ENCODE assay signal across 15 mouse cellular contexts in genomic region chr6:47837630-47838029, GRCm38 (mm10). TPM values are rescaled to one million over a fixed set of nuclear protein-coding genes. Genes with fewer than 3 reads are reported as not detected.
A peak's percentile ranks its signal among the peaks of the same experiment; 100 is the strongest.
DNase-seq lines count a peak whose midpoint lies in the region; ATAC-seq and TF ChIP-seq lines count a peak whose summit lies in the region.
"Had no signal": no experiment of that assay in that cellular context is flagged by ENCODE, and none has a peak within 500 bp of the region (broad histone marks: within the 10 kb centered on the region; RNA-seq: fewer than 3 reads in every experiment).

No protein-coding gene starts in this region.

- H3K36me3 ChIP-seq in liver, adult 2 months (ENCODE audit: control insufficient read depth, insufficient read depth, low read length) = peaks cover 8% of the 10 kb centered on the region
- H3K36me3 ChIP-seq in liver, embryonic 11.5 days (ENCODE audit: control insufficient read depth, insufficient read depth, low read length) = 0 out of 2 replicates have a peak, but pooled peaks cover 2% of the 10 kb centered on the region
- no peaks in the 10 kb centered on the region for H3K36me3 ChIP-seq in liver, embryonic 14.5 days (replicated peaks; ENCODE audit: control insufficient read depth, insufficient read depth, low read depth)
- H3K36me3 ChIP-seq in midbrain, embryonic 14.5 days (ENCODE audit: control insufficient read depth, insufficient read depth, low read length) = peaks cover 17% of the 10 kb centered on the region
- H3K36me3 ChIP-seq: heart, embryonic 10.5 days had no signal

- peak; percentile 26 for DNase-seq in liver, adult 2 months (ENCODE audit: extremely low read depth, low read depth, low spot score)
- no peak for DNase-seq in liver
- DNase-seq in liver, embryonic 11.5 days (ENCODE audit: low spot score) = no peak
- DNase-seq in liver, embryonic 14.5 days (ENCODE audit: low read depth in 3 of 3, low spot score in 3 of 3) = no peak
- no peak for DNase-seq in right cerebral cortex, postnatal 10 days (ENCODE audit: low spot score in 2 of 2)
- no peak for DNase-seq in midbrain, embryonic 14.5 days
- DNase-seq: adrenal gland, postnatal 10 days; cerebellum, adult 11 months; cerebellum, adult 8-10 months; cerebellum, postnatal 14 days; heart, adult 18-20 months had no signal

- no peak for TF ChIP-seq EP300 in liver, embryonic 14.5 days (IDR thresholded peaks at IDR 0.05; ENCODE audit: low read depth)

- H3K4me3 ChIP-seq in liver, adult 2 months (ENCODE audit: insufficient read depth, low read depth, low read length) = no peak overlapping the region
- H3K4me3 ChIP-seq in liver, embryonic 11.5 days (ENCODE audit: low read depth, low read length) = peak overlapping the region; percentile 3; the same call in 1 of the 2 replicates
- H3K4me3 ChIP-seq in liver, embryonic 14.5 days (ENCODE audit: insufficient read depth in 1 of 2, low read depth in 2 of 2, low read length in 2 of 2) = no peak overlapping the region
- no peak overlapping the region for H3K4me3 ChIP-seq in midbrain, embryonic 14.5 days (replicated peaks; ENCODE audit: low read depth, low read length)
- H3K4me3 ChIP-seq: embryonic facial prominence, embryonic 12.5 days; forebrain, embryonic 15.5 days; heart, embryonic 10.5 days; hindbrain, embryonic 10.5 days had no signal

- peak overlapping the region; percentile 31 for H3K4me2 ChIP-seq in liver, embryonic 11.5 days
- peak overlapping the region; percentile 11; the same call in 1 of the 2 replicates for H3K4me2 ChIP-seq in liver, embryonic 14.5 days (ENCODE audit: low read depth)
- no peak overlapping the region; the same call in 1 of the 2 replicates for H3K4me2 ChIP-seq in midbrain, embryonic 14.5 days (ENCODE audit: low read length)
- H3K4me2 ChIP-seq: embryonic facial prominence, embryonic 12.5 days; forebrain, embryonic 15.5 days had no signal

- no peak for TF ChIP-seq POLR2A in liver, adult 2 months (IDR thresholded peaks at IDR 0.05; ENCODE audit: extremely low read depth, insufficient read depth, low read length)

- no peak overlapping the region for H3K27ac ChIP-seq in liver, adult 2 months (replicated peaks; ENCODE audit: insufficient read depth, low read depth, low read length)
- H3K27ac ChIP-seq in liver, embryonic 11.5 days (ENCODE audit: low read depth, low read length) = no peak overlapping the region
- H3K27ac ChIP-seq in liver, embryonic 14.5 days = no peak overlapping the region
- no peak overlapping the region for H3K27ac ChIP-seq in midbrain, embryonic 14.5 days (replicated peaks; ENCODE audit: low read depth, low read length)
- H3K27ac ChIP-seq: embryonic facial prominence, embryonic 12.5 days; forebrain, embryonic 15.5 days; heart, embryonic 10.5 days; hindbrain, embryonic 10.5 days had no signal

- peaks cover 14% of the 10 kb centered on the region for H3K79me2 ChIP-seq in liver, adult 2 months (ENCODE audit: control insufficient read depth, insufficient read depth, low read length)

- no peak for ATAC-seq in liver, embryonic 11.5 days (replicated peaks; ENCODE audit: low FRiP score)
- ATAC-seq in liver, embryonic 14.5 days (ENCODE audit: insufficient read depth) = no peak
- no peak for ATAC-seq in midbrain, embryonic 14.5 days (ENCODE audit: low FRiP score, low TSS enrichment)
- ATAC-seq: forebrain, embryonic 15.5 days had no signal

- no peak for TF ChIP-seq CTCF in liver, adult 2 months (IDR thresholded peaks at IDR 0.05; ENCODE audit: low read depth, low read length)
- no peak for TF ChIP-seq CTCF in liver, embryonic 14.5 days (IDR thresholded peaks at IDR 0.05; ENCODE audit: low read depth)

- peaks cover 3% of the 10 kb centered on the region; the same call in 1 of the 2 replicates for H3K4me1 ChIP-seq in liver, adult 2 months (ENCODE audit: control insufficient read depth, insufficient read depth, low read length)
- H3K4me1 ChIP-seq in liver, embryonic 11.5 days (replicated peaks; ENCODE audit: control insufficient read depth, insufficient read depth, low read length) = peaks cover 19% of the 10 kb centered on the region
- H3K4me1 ChIP-seq in liver, embryonic 14.5 days (replicated peaks; ENCODE audit: control insufficient read depth in 2 of 2, insufficient read depth in 2 of 2, low read length in 1 of 2) = peaks cover 17 to 18% of the 10 kb centered on the region in 2 experiments
- peaks cover 14% of the 10 kb centered on the region; the same call in 1 of the 2 replicates for H3K4me1 ChIP-seq in midbrain, embryonic 14.5 days (ENCODE audit: control insufficient read depth, insufficient read depth, low read length)

- no peak overlapping the region for H3K9ac ChIP-seq in liver, adult 2 months (ENCODE audit: low read depth, low read length)
- H3K9ac ChIP-seq in liver, embryonic 11.5 days (ENCODE audit: low read depth, low read length) = 0 out of 2 replicates have a peak overlapping the region, but pooled peaks have one; percentile 14
- no peak overlapping the region for H3K9ac ChIP-seq in liver, embryonic 14.5 days (replicated peaks)
- no peak overlapping the region for H3K9ac ChIP-seq in midbrain, embryonic 14.5 days (replicated peaks; ENCODE audit: low read length)
- H3K9ac ChIP-seq: embryonic facial prominence, embryonic 12.5 days; forebrain, embryonic 15.5 days had no signal

- WGBS in liver, adult 2 months = 25% methylated on average over 2 of the region's 2 CpGs
- 45% methylated on average over 2 of the region's 2 CpGs for WGBS in liver, embryonic 11.5 days
- WGBS in liver, embryonic 14.5 days (ENCODE audit: insufficient replicate concordance) = 21% methylated on average over 2 of the region's 2 CpGs
- 85% methylated on average over 2 of the region's 2 CpGs for WGBS in midbrain, embryonic 14.5 days

- H3K9me3 ChIP-seq in liver, embryonic 11.5 days (ENCODE audit: control insufficient read depth, low read length) = no peaks in the 10 kb centered on the region
- H3K9me3 ChIP-seq in liver, embryonic 14.5 days (ENCODE audit: control insufficient read depth, low read length) = no peaks in the 10 kb centered on the region
- H3K9me3 ChIP-seq in midbrain, embryonic 14.5 days (ENCODE audit: control insufficient read depth, low read length) = no peaks in the 10 kb centered on the region
- H3K9me3 ChIP-seq: embryonic facial prominence, embryonic 12.5 days; forebrain, embryonic 15.5 days; heart, embryonic 10.5 days; hindbrain, embryonic 10.5 days had no signal

- H3K27me3 ChIP-seq in liver, adult 2 months (ENCODE audit: control insufficient read depth, insufficient read depth, low read length) = no peaks in the 10 kb centered on the region
- no peaks in the 10 kb centered on the region for H3K27me3 ChIP-seq in liver, embryonic 11.5 days (replicated peaks; ENCODE audit: control insufficient read depth, insufficient read depth, low read length)
- no peaks in the 10 kb centered on the region for H3K27me3 ChIP-seq in liver, embryonic 14.5 days (ENCODE audit: control insufficient read depth, insufficient read depth, low read length)
- H3K27me3 ChIP-seq in midbrain, embryonic 14.5 days (ENCODE audit: control insufficient read depth, insufficient read depth, low read length) = no peaks in the 10 kb centered on the region
- H3K27me3 ChIP-seq: embryonic facial prominence, embryonic 12.5 days; forebrain, embryonic 15.5 days had no signal

RNA-seq across cellular contexts. Expression of gene Zfp398, which starts 2.2 kb away (rescaled TPM):
- total RNA-seq in liver, adult 2 months (2014; rRNA removed) = 4.0 and 4.6 TPM in 2 replicates
- 3.3 and 4.5 TPM in 2 replicates for polyA plus RNA-seq in liver, adult 2 months (2012; rRNA removed)
- polyA plus RNA-seq in liver, embryonic 11.5 days (2014; fragmentation: Nextera tagmentation; extraction: Ambion mirVana) = 5.6 and 5.8 TPM in 2 replicates
- polyA plus RNA-seq in liver, embryonic 14.5 days (2012; rRNA removed) = 1.4 and 1.7 TPM in 2 replicates
- 1.2 and 1.4 TPM in 2 replicates for polyA plus RNA-seq in liver, embryonic 14.5 days (2014; fragmentation: Nextera tagmentation; extraction: Ambion mirVana)
- polyA plus RNA-seq in midbrain, embryonic 14.5 days (2014; fragmentation: Nextera tagmentation; extraction: Ambion mirVana) = 18.7 and 20.4 TPM in 2 replicates

RNA-seq across cellular contexts. Expression of gene Zfp786, which starts 7.0 kb away (rescaled TPM):
- total RNA-seq in liver, adult 2 months (2014; rRNA removed) = 0.07 and 0.28 TPM in 2 replicates
- polyA plus RNA-seq in liver, adult 2 months (2012; rRNA removed) = 0.12 and 0.27 TPM in 2 replicates
- polyA plus RNA-seq in liver, embryonic 11.5 days (2014; fragmentation: Nextera tagmentation; extraction: Ambion mirVana) = 0.90 and 1.3 TPM in 2 replicates
- 0.17 and 0.19 TPM in 2 replicates for polyA plus RNA-seq in liver, embryonic 14.5 days (2012; rRNA removed)
- polyA plus RNA-seq in liver, embryonic 14.5 days (2014; fragmentation: Nextera tagmentation; extraction: Ambion mirVana) = 0.24 and 0.39 TPM in 2 replicates
- polyA plus RNA-seq in midbrain, embryonic 14.5 days (2014; fragmentation: Nextera tagmentation; extraction: Ambion mirVana) = 15.0 and 16.0 TPM in 2 replicates

RNA-seq across cellular contexts. Expression of gene Pdia4, which starts 24.4 kb away (rescaled TPM):
- total RNA-seq in liver, adult 2 months (2014; rRNA removed) = 244 and 280 TPM in 2 replicates
- polyA plus RNA-seq in liver, adult 2 months (2012; rRNA removed) = 69.4 and 76.6 TPM in 2 replicates
- polyA plus RNA-seq in liver, embryonic 11.5 days (2014; fragmentation: Nextera tagmentation; extraction: Ambion mirVana) = 233 and 252 TPM in 2 replicates
- 27.5 and 42.4 TPM in 2 replicates for polyA plus RNA-seq in liver, embryonic 14.5 days (2012; rRNA removed)
- polyA plus RNA-seq in liver, embryonic 14.5 days (2014; fragmentation: Nextera tagmentation; extraction: Ambion mirVana) = 86.1 and 90.4 TPM in 2 replicates
- 107 and 148 TPM in 2 replicates for polyA plus RNA-seq in midbrain, embryonic 14.5 days (2014; fragmentation: Nextera tagmentation; extraction: Ambion mirVana)

RNA-seq across cellular contexts. Expression of gene Zfp282, which starts 39.4 kb away (rescaled TPM):
- 3.0 TPM in 2 replicates for total RNA-seq in liver, adult 2 months (2014; rRNA removed)
- 1.7 and 2.6 TPM in 2 replicates for polyA plus RNA-seq in liver, adult 2 months (2012; rRNA removed)
- 8.3 and 8.8 TPM in 2 replicates for polyA plus RNA-seq in liver, embryonic 11.5 days (2014; fragmentation: Nextera tagmentation; extraction: Ambion mirVana)
- 2.1 and 2.4 TPM in 2 replicates for polyA plus RNA-seq in liver, embryonic 14.5 days (2012; rRNA removed)
- 2.1 and 2.3 TPM in 2 replicates for polyA plus RNA-seq in liver, embryonic 14.5 days (2014; fragmentation: Nextera tagmentation; extraction: Ambion mirVana)
- 18.4 and 19.7 TPM in 2 replicates for polyA plus RNA-seq in midbrain, embryonic 14.5 days (2014; fragmentation: Nextera tagmentation; extraction: Ambion mirVana)
